Mouse (Mus musculus): ENCODE measurements around the gene Ddah1. TPM values are rescaled to one million over a fixed set of nuclear protein-coding genes. Genes with fewer than 3 reads are reported as not detected.
"Not testable (repeated sequence)": the region's sequence is repeated elsewhere in the genome, so short reads cannot be mapped to it uniquely, and the experiment has no call there.

Ddah1 gene
- total RNA-seq, 1 experiment from 2014 or later = not detected

- ATAC-seq (replicated peaks; ENCODE audit: insufficient number of reproducible peaks, low FRiP score, low TSS enrichment, poor library complexity, severe bottlenecking) = no peak
These were observed 126.9 kb downstream of the Ddah1 start for GRCm38 (mm10) chr3:145885376-145885775.

GRCm38 (mm10) chr3:145885851-145886464 lies 127.5 kb downstream of the Ddah1 start:
- no peak for ATAC-seq (replicated peaks; ENCODE audit: insufficient number of reproducible peaks, low FRiP score, low TSS enrichment, poor library complexity, severe bottlenecking)

- ATAC-seq (replicated peaks; ENCODE audit: insufficient number of reproducible peaks, low FRiP score, low TSS enrichment, poor library complexity, severe bottlenecking) = no peak
These were observed 129.0 kb downstream of the Ddah1 start for GRCm38 (mm10) chr3:145887430-145887971.

- no peak for ATAC-seq (replicated peaks; ENCODE audit: insufficient number of reproducible peaks, low FRiP score, low TSS enrichment, poor library complexity, severe bottlenecking)
These were observed 132.1 kb downstream of the Ddah1 start for GRCm38 (mm10) chr3:145890346-145891132.

- ATAC-seq (replicated peaks; ENCODE audit: insufficient number of reproducible peaks, low FRiP score, low TSS enrichment, poor library complexity, severe bottlenecking) = no peak
These were observed 134.0 kb downstream of the Ddah1 start for GRCm38 (mm10) chr3:145892451-145892850.

GRCm38 (mm10) chr3:145894131-145894530 lies 135.7 kb downstream of the Ddah1 start:
- ATAC-seq (replicated peaks; ENCODE audit: insufficient number of reproducible peaks, low FRiP score, low TSS enrichment, poor library complexity, severe bottlenecking) = no peak

- no peak for ATAC-seq (replicated peaks; ENCODE audit: insufficient number of reproducible peaks, low FRiP score, low TSS enrichment, poor library complexity, severe bottlenecking)
These were observed 139.3 kb downstream of the Ddah1 start for GRCm38 (mm10) chr3:145897749-145898148.

- ATAC-seq (replicated peaks; ENCODE audit: insufficient number of reproducible peaks, low FRiP score, low TSS enrichment, poor library complexity, severe bottlenecking) = no peak
These were observed 141.4 kb downstream of the Ddah1 start for GRCm38 (mm10) chr3:145899832-145900231.

- no peak for ATAC-seq (replicated peaks; ENCODE audit: insufficient number of reproducible peaks, low FRiP score, low TSS enrichment, poor library complexity, severe bottlenecking)
These were observed 145.1 kb downstream of the Ddah1 start for GRCm38 (mm10) chr3:145903530-145903929.

GRCm38 (mm10) chr3:145904850-145905776 lies 146.6 kb downstream of the Ddah1 start:
- ATAC-seq (replicated peaks; ENCODE audit: insufficient number of reproducible peaks, low FRiP score, low TSS enrichment, poor library complexity, severe bottlenecking) = no peak

GRCm38 (mm10) chr3:145906582-145906981 lies 148.1 kb downstream of the Ddah1 start:
- ATAC-seq (replicated peaks; ENCODE audit: insufficient number of reproducible peaks, low FRiP score, low TSS enrichment, poor library complexity, severe bottlenecking) = no peak

GRCm38 (mm10) chr3:145912512-145912911 lies 154.0 kb downstream of the Ddah1 start:
- ATAC-seq (replicated peaks; ENCODE audit: insufficient number of reproducible peaks, low FRiP score, low TSS enrichment, poor library complexity, severe bottlenecking) = no peak

- ATAC-seq (replicated peaks; ENCODE audit: insufficient number of reproducible peaks, low FRiP score, low TSS enrichment, poor library complexity, severe bottlenecking) = no peak
These were observed 154.8 kb downstream of the Ddah1 start for GRCm38 (mm10) chr3:145913263-145913662.

GRCm38 (mm10) chr3:145913942-145914341 lies 155.5 kb downstream of the Ddah1 start:
- ATAC-seq (replicated peaks; ENCODE audit: insufficient number of reproducible peaks, low FRiP score, low TSS enrichment, poor library complexity, severe bottlenecking) = not testable (repeated sequence)

GRCm38 (mm10) chr3:145916374-145916773 lies 157.9 kb downstream of the Ddah1 start:
- no peak; the same call in 1 of the 2 replicates for ATAC-seq (replicated peaks; ENCODE audit: insufficient number of reproducible peaks, low FRiP score, low TSS enrichment, poor library complexity, severe bottlenecking)

GRCm38 (mm10) chr3:145916826-145917225 lies 158.4 kb downstream of the Ddah1 start:
- no peak for ATAC-seq (replicated peaks; ENCODE audit: insufficient number of reproducible peaks, low FRiP score, low TSS enrichment, poor library complexity, severe bottlenecking)

GRCm38 (mm10) chr3:145922019-145922854 lies 163.8 kb downstream of the Ddah1 start, which contains the start of gene Bcl10:
Bcl10 (plus strand) TSS chr3:145922804.
- no peak for ATAC-seq (replicated peaks; ENCODE audit: insufficient number of reproducible peaks, low FRiP score, low TSS enrichment, poor library complexity, severe bottlenecking)

- ATAC-seq (replicated peaks; ENCODE audit: insufficient number of reproducible peaks, low FRiP score, low TSS enrichment, poor library complexity, severe bottlenecking) = no peak
These were observed 164.5 kb downstream of the Ddah1 start for GRCm38 (mm10) chr3:145922971-145923370.
